Mouse (Mus musculus) heart, embryonic 16.5 days (tissue): ENCODE data around the gene Zbtb24. TPM values are rescaled to one million over a fixed set of nuclear protein-coding genes. Genes with fewer than 3 reads are reported as not detected.

Source experiments
- ATAC-seq: fragments of 200-750 bp; cut with Nextera tagmentation; replicated peaks from 2 replicates; pipeline ENCODE4 v1.8.0; 2017; ENCODE audit warnings: moderate number of reproducible peaks; ENCODE audit not compliant: insufficient read depth, low FRiP score; ENCODE audit errors: extremely low read depth
- H3K27ac ChIP-seq: fragments of 300-500 bp; sonication (generic); 2 replicates; pipeline ENCODE4 v1.5.1; 2014; ENCODE audit warnings: mild to moderate bottlenecking, low read length, control low read depth, moderate library complexity
- H3K27me3 ChIP-seq: fragments of 300-500 bp; sonication (generic); 2 replicates; pipeline ENCODE4 v1.6.1; 2014; ENCODE audit warnings: low read length, mixed read lengths; ENCODE audit not compliant: control insufficient read depth, insufficient read depth
- H3K36me3 ChIP-seq: fragments of 300-500 bp; sonication (generic); 2 replicates; pipeline ENCODE4 v1.6.1; 2014; ENCODE audit not compliant: control insufficient read depth, insufficient read depth
- H3K4me1 ChIP-seq: fragments of 300-500 bp; sonication (generic); 2 replicates; pipeline ENCODE4 v1.6.1; 2014; ENCODE audit warnings: low read length, mixed read lengths; ENCODE audit not compliant: control insufficient read depth, insufficient read depth
- H3K4me2 ChIP-seq: fragments of 300-500 bp; sonication (generic); 2 replicates; pipeline ENCODE4 v1.6.1; 2014; ENCODE audit warnings: low read depth, mild to moderate bottlenecking, control low read depth, low read length
- H3K4me3 ChIP-seq: fragments of 300-500 bp; sonication (generic); 2 replicates; pipeline ENCODE4 v1.5.1; 2014; ENCODE audit warnings: mild to moderate bottlenecking, control low read depth, low read length
- H3K9ac ChIP-seq: fragments of 300-500 bp; sonication (generic); 2 replicates; pipeline ENCODE4 v1.6.1; 2014; ENCODE audit warnings: low read length, control low read depth
- H3K9me3 ChIP-seq: fragments of 300-500 bp; sonication (generic); replicated peaks from 2 replicates; pipeline ENCODE4 v1.6.1; 2016; ENCODE audit warnings: low read length; ENCODE audit not compliant: control insufficient read depth
- WGBS: fragments of 180-500 bp; shearing (Covaris S2); extraction: QIAGEN DNeasy Blood & Tissue Kit; methylation state at CpG from one replicate; pipeline ENCODE4 v1.1.7; 2014; 5-methylcytosine and 5-hydroxymethylcytosine counted together
- polyA plus RNA-seq: library from polyadenylated mRNA; unstranded; fragments of >200 nt; fragmentation: Nextera tagmentation; extraction: Ambion mirVana; gene quantifications from 2 replicates; pipeline ENCODE4 v1.2.1, GENCODE M21; 2015

Gene Zbtb24
- polyA plus RNA-seq, 1 experiment from 2014 or later, result 14.4 TPM

DNA sequence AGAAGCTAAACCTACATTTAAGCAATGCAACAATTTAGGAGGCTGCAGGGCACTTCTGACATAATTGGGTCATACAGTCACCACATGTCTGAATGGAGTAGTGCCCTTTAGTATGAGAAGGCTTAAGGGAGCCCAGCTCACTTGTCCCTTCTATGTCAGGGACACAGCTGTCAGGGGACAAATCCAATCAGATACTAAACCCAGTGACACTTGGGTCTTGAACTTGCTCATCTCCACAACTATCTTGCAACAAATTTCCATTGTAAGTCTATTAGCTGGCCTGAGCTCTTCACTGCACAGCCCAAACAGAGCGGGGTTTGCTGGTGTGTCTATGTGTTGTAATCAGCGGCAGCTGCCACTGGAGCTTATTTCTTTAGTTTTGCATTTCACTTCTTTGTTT, 26.5 kb upstream of the Zbtb24 start:
- H3K4me2 ChIP-seq, result no peak overlapping the region
- no peaks in the 10 kb centered on the region for H3K9me3 ChIP-seq
- no peak overlapping the region for H3K27ac ChIP-seq
- no peak overlapping the region for H3K4me3 ChIP-seq
- no peak overlapping the region for H3K9ac ChIP-seq
- H3K4me1 ChIP-seq, result peaks cover 7% of the 10 kb centered on the region
- no peaks in the 10 kb centered on the region for H3K36me3 ChIP-seq
- ATAC-seq, result no peak
- H3K27me3 ChIP-seq, result 0 out of 2 replicates have a peak, but pooled peaks cover 2% of the 10 kb centered on the region
- 85% methylated on average over 2 of the region's 2 CpGs for WGBS

DNA sequence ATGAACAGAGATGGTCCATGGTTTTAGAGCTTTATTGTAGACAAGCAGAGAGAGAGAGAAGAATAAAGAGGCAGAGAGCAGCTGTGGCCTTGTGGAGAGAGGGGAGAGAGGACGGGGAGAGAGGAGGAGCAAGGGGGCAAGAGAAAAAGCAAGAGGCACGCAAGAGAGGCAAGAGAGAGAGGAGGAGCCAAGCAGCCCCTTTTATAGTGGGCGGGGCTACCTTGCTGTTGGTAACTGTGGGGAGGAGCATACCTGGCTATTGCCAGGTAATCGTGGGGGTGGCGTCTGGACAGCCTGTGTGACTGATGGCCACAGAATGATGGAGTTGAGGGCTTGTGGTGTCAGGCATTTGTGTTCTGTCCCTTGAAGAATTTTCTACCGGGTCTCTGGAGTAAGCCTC, 23.8 kb upstream of the Zbtb24 start:
- Histone ChIP-seq H3K9me3 (no peaks in the 10 kb centered on the region), H3K9ac (no peak overlapping the region), H3K27me3 (0 out of 2 replicates have a peak, but pooled peaks cover 2% of the 10 kb centered on the region), H3K4me3 (no peak overlapping the region), H3K4me2 (no peak overlapping the region), H3K36me3 (no peaks in the 10 kb centered on the region), H3K27ac (no peak overlapping the region), H3K4me1 (no peaks in the 10 kb centered on the region)
- ATAC-seq, result no peak
- WGBS, result 62% methylated on average over 6 of the region's 6 CpGs

DNA sequence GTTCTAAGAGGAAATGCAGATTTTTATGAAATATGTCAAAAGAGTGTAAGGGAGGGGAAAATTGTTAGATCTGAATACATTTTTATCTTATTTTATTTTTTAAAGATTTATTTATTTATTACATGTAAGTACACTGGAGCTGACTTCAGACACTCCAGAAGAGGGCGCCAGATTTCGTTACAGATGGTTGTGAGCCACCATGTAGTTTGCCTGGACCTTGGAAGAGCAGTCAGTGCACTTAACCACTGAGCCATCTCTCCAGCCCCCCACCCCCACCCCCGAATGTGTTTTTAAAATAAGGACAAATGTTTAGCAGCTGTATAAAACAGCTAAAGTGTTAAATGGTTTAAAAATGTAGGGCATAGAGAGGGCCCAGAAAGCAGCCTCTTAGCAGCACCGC, 15.6 kb upstream of the Zbtb24 start:
- 26% methylated on average over 4 of the region's 4 CpGs for WGBS
- H3K9ac ChIP-seq, result no peak overlapping the region
- no peaks in the 10 kb centered on the region for H3K36me3 ChIP-seq
- H3K4me3 ChIP-seq, result no peak overlapping the region
- no peaks in the 10 kb centered on the region for H3K9me3 ChIP-seq
- peaks cover 5% of the 10 kb centered on the region; the same call in 1 of the 2 replicates for H3K4me1 ChIP-seq
- H3K4me2 ChIP-seq, result no peak overlapping the region
- H3K27me3 ChIP-seq, result no peaks in the 10 kb centered on the region
- no peak overlapping the region for H3K27ac ChIP-seq
- no peak for ATAC-seq

DNA sequence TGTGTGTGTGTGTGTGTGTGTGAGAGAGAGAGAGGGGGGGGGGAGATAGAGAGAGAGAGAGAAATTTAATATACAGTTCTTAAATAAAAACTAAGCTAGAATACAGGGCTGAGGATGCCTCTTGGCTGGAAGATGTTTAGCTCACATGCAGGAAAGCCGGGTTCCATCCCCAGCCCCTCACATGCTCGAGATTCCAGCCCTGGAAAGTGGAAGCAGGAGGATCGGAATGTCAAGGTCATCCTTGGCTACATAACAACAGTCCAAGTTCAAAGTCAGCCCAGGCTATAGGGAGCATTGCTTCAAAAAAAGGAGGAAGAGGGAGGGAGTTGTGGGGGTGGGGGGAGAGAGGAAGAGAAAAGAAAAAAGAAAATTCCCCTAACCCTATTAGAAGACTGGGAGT, 15.0 kb upstream of the Zbtb24 start:
- H3K27me3 ChIP-seq, result no peaks in the 10 kb centered on the region
- 26% methylated on average over 3 of the region's 3 CpGs for WGBS
- ATAC-seq, result no peak
- no peaks in the 10 kb centered on the region for H3K36me3 ChIP-seq
- H3K4me2 ChIP-seq, result no peak overlapping the region
- no peaks in the 10 kb centered on the region for H3K9me3 ChIP-seq
- H3K4me3 ChIP-seq, result no peak overlapping the region
- H3K9ac ChIP-seq, result no peak overlapping the region
- H3K27ac ChIP-seq, result no peak overlapping the region
- peaks cover 5% of the 10 kb centered on the region; the same call in 1 of the 2 replicates for H3K4me1 ChIP-seq

DNA sequence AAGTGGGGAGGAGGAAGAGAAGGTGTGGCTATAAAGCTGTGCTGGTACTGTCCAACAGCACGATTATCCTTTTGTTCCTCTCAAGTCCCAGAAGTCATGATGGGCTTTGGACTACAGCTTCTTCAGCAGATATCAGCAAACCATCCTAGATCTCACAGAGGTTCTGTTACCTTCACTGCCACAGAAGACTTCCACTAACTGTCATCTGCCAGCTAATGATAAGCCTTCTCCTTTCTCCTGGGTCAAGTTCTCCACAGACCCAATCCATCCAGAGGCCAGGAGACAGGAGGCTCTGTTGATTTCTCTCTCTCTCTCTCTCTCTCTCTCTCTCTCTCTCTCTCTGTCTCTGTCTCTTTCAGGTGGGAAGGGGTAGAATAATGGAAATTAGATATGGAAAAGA, 2.0 kb upstream of the Zbtb24 start:
- Histone ChIP-seq H3K27ac (no peak overlapping the region), H3K9me3 (no peaks in the 10 kb centered on the region), H3K4me1 (peaks cover 18% of the 10 kb centered on the region), H3K4me3 (no peak overlapping the region), H3K4me2 (no peak overlapping the region), H3K9ac (no peak overlapping the region), H3K36me3 (peaks cover 10% of the 10 kb centered on the region), H3K27me3 (no peaks in the 10 kb centered on the region)
- ATAC-seq, result no peak
- 65% methylated on average over 1 of the region's 1 CpGs for WGBS

DNA sequence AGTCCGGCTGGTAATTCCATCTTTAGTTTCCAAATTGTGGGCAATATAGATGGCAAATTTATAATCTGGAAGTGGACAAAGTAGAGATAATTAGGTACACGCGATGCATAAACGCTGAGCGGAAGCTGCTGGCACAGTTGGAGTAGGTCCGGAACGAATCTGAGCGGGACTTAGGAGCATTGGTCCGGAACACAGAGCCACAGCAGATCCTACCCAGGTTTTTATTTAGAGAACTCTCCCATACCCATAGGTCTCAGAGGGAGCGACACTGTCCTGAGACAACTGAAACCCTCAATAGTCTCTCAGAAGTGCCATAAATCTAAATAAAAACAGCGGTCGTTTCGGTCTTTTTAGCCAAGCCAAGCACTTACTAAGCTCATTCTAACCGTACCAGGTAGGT, 499 bp upstream of the Zbtb24 start:
- H3K27me3 ChIP-seq, result no peaks in the 10 kb centered on the region
- peaks cover 10% of the 10 kb centered on the region for H3K36me3 ChIP-seq
- H3K27ac ChIP-seq, result peak overlapping the region; percentile 82
- peak; percentile 49; the same call in 1 of the 2 replicates for ATAC-seq
- peaks cover 18% of the 10 kb centered on the region for H3K4me1 ChIP-seq
- H3K9me3 ChIP-seq, result no peaks in the 10 kb centered on the region
- 15% methylated on average over 14 of the region's 14 CpGs for WGBS
- peak overlapping the region; percentile 95 for H3K9ac ChIP-seq
- H3K4me2 ChIP-seq, result peak overlapping the region; percentile 76
- peak overlapping the region; percentile 93 for H3K4me3 ChIP-seq

DNA sequence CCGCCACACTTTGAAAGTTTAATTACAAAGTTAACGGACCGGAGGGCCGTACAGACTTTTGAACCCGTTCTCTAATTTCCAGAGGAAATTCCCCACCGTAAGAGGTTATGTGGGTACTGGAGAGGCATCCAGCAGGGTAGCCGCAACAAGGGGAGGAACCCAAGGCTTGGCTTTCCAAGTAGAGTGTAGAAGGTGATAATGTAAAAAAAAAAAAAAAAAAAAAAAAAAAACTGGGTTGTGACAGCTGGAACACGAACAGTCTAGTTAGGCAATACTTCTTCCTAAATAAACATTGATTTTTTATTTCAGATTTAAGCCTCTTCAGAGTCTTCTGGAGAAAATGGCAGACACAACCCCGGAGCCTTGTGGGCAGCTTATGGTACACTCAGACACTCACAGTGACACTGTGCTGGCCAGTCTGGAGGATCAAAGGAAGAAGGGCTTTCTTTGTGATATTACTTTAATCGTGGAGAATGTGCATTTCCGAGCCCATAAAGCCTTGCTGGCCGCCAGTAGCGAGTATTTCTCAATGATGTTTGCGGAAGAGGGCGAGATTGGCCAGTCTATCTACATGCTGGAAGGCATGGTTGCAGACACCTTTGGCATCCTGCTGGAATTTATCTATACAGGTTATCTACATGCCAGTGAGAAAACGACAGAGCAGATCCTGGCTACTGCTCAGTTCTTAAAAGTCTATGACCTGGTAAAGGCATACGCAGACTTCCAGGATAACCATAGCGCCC, 768 bp downstream of the Zbtb24 start:
- WGBS, result 51% methylated on average over 18 of the region's 18 CpGs
- Histone ChIP-seq H3K4me1 (peaks cover 19% of the 10 kb centered on the region), H3K27me3 (no peaks in the 10 kb centered on the region), H3K9me3 (no peaks in the 10 kb centered on the region), H3K36me3 (peaks cover 14% of the 10 kb centered on the region), H3K4me3 (peak overlapping the region; percentile 93), H3K4me2 (peak overlapping the region; percentile 76), H3K27ac (peak overlapping the region; percentile 68), H3K9ac (peak overlapping the region; percentile 95)
- no peak for ATAC-seq

DNA sequence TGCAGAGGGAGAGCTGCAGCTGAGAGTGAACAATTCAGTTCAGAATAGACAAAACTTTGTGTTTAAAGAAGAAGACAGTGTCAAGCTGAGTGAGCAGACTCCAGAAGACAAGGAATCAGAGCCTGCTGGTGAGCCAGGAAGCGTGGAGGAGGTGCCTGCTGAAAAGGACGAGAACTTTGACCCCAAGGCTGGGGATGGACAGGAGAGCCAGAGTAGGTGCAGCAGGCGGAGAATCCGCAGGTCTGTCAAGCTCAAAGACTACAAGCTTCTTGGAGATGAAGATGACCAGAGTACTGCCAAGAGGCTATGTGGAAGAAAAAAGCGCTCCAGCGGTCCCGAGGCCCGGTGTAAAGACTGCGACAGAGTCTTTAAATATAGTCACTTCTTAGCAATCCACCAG, 1.5 kb downstream of the Zbtb24 start:
- H3K4me2 ChIP-seq, result no peak overlapping the region
- H3K27ac ChIP-seq, result no peak overlapping the region
- no peaks in the 10 kb centered on the region for H3K9me3 ChIP-seq
- H3K36me3 ChIP-seq, result peaks cover 15% of the 10 kb centered on the region
- H3K9ac ChIP-seq, result no peak overlapping the region
- 94% methylated on average over 9 of the region's 9 CpGs for WGBS
- no peak for ATAC-seq
- no peaks in the 10 kb centered on the region for H3K27me3 ChIP-seq
- H3K4me1 ChIP-seq, result peaks cover 26% of the 10 kb centered on the region
- H3K4me3 ChIP-seq, result no peak overlapping the region

DNA sequence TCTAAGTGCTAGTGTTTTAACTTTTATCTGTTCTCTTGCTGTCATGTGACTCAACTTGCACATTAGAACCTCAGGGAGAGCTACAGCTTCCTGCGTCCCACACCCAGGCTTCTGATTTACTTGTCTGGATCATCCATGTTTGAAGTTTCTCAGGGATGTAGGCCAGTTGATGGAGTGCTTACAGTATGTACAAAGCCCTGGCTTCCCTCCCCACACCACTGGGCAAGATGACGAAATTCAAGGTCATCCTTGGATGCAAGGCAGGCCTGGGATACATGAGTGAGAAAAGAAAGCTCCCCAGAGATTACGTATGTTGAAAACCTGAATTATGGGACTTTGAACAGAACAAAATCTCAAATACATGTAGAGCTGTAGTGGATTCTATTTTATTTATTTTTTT, 2.6 kb downstream of the Zbtb24 start:
- Histone ChIP-seq H3K27ac (no peak overlapping the region), H3K9ac (no peak overlapping the region), H3K4me1 (peaks cover 27% of the 10 kb centered on the region), H3K9me3 (no peaks in the 10 kb centered on the region), H3K4me3 (no peak overlapping the region), H3K36me3 (peaks cover 17% of the 10 kb centered on the region), H3K4me2 (no peak overlapping the region), H3K27me3 (no peaks in the 10 kb centered on the region)
- WGBS, result 87% methylated on average over 3 of the region's 3 CpGs
- ATAC-seq, result no peak
